Mouse (Mus musculus) E14TG2a.4 (cell line): ENCODE measurements around the gene Aanat.

Source experiments
- CTCF ChIP-seq: conservative IDR thresholded peaks from 2 replicates; pipeline ENCODE4 v1.5.1; 2014; ENCODE audit warnings: low read length
- NANOG ChIP-seq: IDR thresholded peaks from 2 replicates; pipeline ENCODE4 v1.6.1; 2014; ENCODE audit warnings: borderline replicate concordance, low read length, mixed read lengths
- POU5F1 ChIP-seq: IDR thresholded peaks from 2 replicates; pipeline ENCODE4 v1.6.1; 2014; ENCODE audit warnings: low read length, borderline replicate concordance

- TF ChIP-seq CTCF (no peak), NANOG (no peak), POU5F1 (no peak)
Observed at GRCm38 (mm10) chr11:116618666-116619065, 32.4 kb downstream of the Aanat start.
